Mouse (Mus musculus) embryonic fibroblast, embryonic 13.5 days (primary cell): ENCODE data around the gene Palm.

Source experiments
- CTCF ChIP-seq: IDR thresholded peaks from 2 replicates; pipeline ENCODE4 v1.5.1; 2011; ENCODE audit warnings: mild to moderate bottlenecking, control low read depth, low read length, moderate library complexity, borderline replicate concordance; ENCODE audit not compliant: insufficient read depth
- POLR2A ChIP-seq: IDR thresholded peaks from 2 replicates; pipeline ENCODE4 v1.6.1; 2011; ENCODE audit warnings: low read depth, mild to moderate bottlenecking, control low read depth, low read length, moderate library complexity

- no peak for TF ChIP-seq CTCF
- TF ChIP-seq POLR2A = no peak
These were observed 37.5 kb upstream of the Palm start for GRCm38 (mm10) chr10:79755854-79756253.
